Mouse (Mus musculus) small intestine, adult 2 months (tissue): ENCODE measurements at regions not wholly inside any gene's neighbourhood (a gene's known extent, or its start where the extent isn't known, plus 50 kb on each side); places are given as distances from the start of the nearest gene placed in this dataset.
A peak's percentile ranks its signal among the peaks of the same experiment; 100 is the strongest.

Experiments used
- H3K27ac ChIP-seq: fragments of 200-500 bp; 2 replicates; pipeline ENCODE4 v1.5.1; 2012; ENCODE audit warnings: low read depth, low read length, control low read depth, inconsistent platforms; ENCODE audit not compliant: insufficient read depth
- H3K27me3 ChIP-seq: fragments of 200-500 bp; 2 replicates; pipeline ENCODE4 v1.6.1; 2012; ENCODE audit warnings: mild to moderate bottlenecking, moderate library complexity, low read length, inconsistent platforms; ENCODE audit not compliant: control insufficient read depth, insufficient read depth
- H3K36me3 ChIP-seq: fragments of 200-500 bp; 2 replicates; pipeline ENCODE4 v1.6.1; 2012; ENCODE audit warnings: mild to moderate bottlenecking, low read length, control low read depth, inconsistent platforms; ENCODE audit not compliant: control insufficient read depth, insufficient read depth
- H3K4me1 ChIP-seq: fragments of 200-500 bp; 2 replicates; pipeline ENCODE4 v1.6.1; 2012; ENCODE audit warnings: low read length, inconsistent platforms, mixed read lengths; ENCODE audit not compliant: control insufficient read depth, insufficient read depth, insufficient read length
- H3K4me3 ChIP-seq: fragments of 200-500 bp; 2 replicates; pipeline ENCODE4 v1.5.1; 2012; ENCODE audit warnings: low read depth, mild to moderate bottlenecking, control low read depth, inconsistent platforms, low read length, moderate library complexity
- CTCF ChIP-seq: fragments of 200-500 bp; IDR thresholded peaks from 2 replicates; pipeline ENCODE4 v1.5.1; 2012; ENCODE audit warnings: low read depth, mild to moderate bottlenecking, control low read depth, inconsistent platforms, low read length, moderate library complexity, mixed read lengths; ENCODE audit not compliant: insufficient replicate concordance, insufficient read length; ENCODE audit errors: extremely low read depth
- POLR2A ChIP-seq: fragments of 200-500 bp; IDR thresholded peaks from 2 replicates; pipeline ENCODE4 v1.6.1; 2012; ENCODE audit warnings: low read depth, mild to moderate bottlenecking, control low read depth, inconsistent platforms, low read length, moderate library complexity
- WGBS: fragments of 180-500 bp; shearing (Covaris S2); methylation state at CpG from one replicate; pipeline ENCODE4 v1.1.7; 2018; 5-methylcytosine and 5-hydroxymethylcytosine counted together

- Histone ChIP-seq H3K27ac (peak overlapping the region; percentile 0; the same call in 1 of the 2 replicates), H3K4me3 (no peak overlapping the region), H3K27me3 (no peaks in the 10 kb centered on the region), H3K4me1 (peaks cover 32% of the 10 kb centered on the region), H3K36me3 (no peaks in the 10 kb centered on the region)
- 33% methylated on average over 4 of the region's 4 CpGs for WGBS
- no peak for TF ChIP-seq POLR2A
- no peak for TF ChIP-seq CTCF
Observed at GRCm38 (mm10) chr16:29987595-29987994, 76.6 kb upstream of the Hes1 start.

GRCm38 (mm10) chr16:29987999-29988398 lies 76.2 kb upstream of the Hes1 start:
- Histone ChIP-seq H3K36me3 (no peaks in the 10 kb centered on the region), H3K27ac (no peak overlapping the region; the same call in 1 of the 2 replicates), H3K4me1 (peaks cover 32% of the 10 kb centered on the region), H3K27me3 (no peaks in the 10 kb centered on the region), H3K4me3 (no peak overlapping the region)
- no peak for TF ChIP-seq CTCF
- no peak for TF ChIP-seq POLR2A
- 58% methylated on average over 6 of the region's 6 CpGs for WGBS

GRCm38 (mm10) chr16:29989308-29989707 lies 74.9 kb upstream of the Hes1 start:
- 66% methylated on average over 1 of the region's 1 CpGs for WGBS
- no peak overlapping the region for H3K27ac ChIP-seq
- H3K4me3 ChIP-seq = no peak overlapping the region
- no peak for TF ChIP-seq POLR2A
- TF ChIP-seq CTCF = no peak
- H3K27me3 ChIP-seq = no peaks in the 10 kb centered on the region
- no peaks in the 10 kb centered on the region for H3K36me3 ChIP-seq
- peaks cover 32% of the 10 kb centered on the region for H3K4me1 ChIP-seq

- H3K27ac ChIP-seq = peak overlapping the region; percentile 30; the same call in 1 of the 2 replicates
- H3K36me3 ChIP-seq = no peaks in the 10 kb centered on the region
- TF ChIP-seq POLR2A = no peak
- no peak for TF ChIP-seq CTCF
- 40% methylated on average over 3 of the region's 3 CpGs for WGBS
- H3K27me3 ChIP-seq = no peaks in the 10 kb centered on the region
- peaks cover 32% of the 10 kb centered on the region for H3K4me1 ChIP-seq
- no peak overlapping the region for H3K4me3 ChIP-seq
Observed at GRCm38 (mm10) chr16:29990393-29990792, 73.8 kb upstream of the Hes1 start.

DNA sequence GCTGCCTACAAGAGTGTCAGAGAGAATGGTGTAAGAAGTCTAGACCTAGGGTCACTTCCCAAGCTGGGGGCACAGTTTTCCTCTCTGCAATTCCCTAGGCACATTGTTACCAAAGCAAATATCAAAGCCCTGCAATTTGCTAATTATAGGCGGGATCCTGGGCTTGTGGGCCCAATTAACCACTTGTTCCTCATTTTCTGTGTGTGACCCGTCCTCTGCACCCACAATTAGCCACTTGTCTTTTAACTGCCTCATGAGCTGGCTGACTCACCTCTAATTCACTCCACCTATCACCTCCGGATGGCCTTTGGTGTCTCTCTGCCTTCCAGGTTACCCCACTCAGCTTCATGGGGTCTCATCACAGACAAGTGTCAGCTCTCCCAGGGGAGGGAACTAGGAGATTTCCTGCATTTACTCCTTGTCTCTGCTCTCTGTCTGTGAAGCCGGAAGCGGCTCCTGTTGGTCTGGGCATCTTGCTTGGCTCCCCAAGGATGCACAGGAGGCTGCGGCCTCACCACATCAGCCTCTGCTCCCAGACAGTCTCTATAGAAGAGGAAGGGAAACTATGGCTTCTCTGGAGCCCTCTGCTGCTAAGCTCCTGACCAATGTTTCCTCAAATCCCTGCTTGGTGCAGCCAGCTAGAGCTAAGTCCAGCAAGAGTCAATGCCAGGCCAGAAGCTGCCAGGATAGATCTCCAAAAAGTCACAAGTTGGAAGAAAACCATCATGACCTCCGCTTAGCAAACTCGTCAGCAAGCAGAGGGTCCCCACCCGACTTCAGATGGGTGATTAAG lies 73.2 kb upstream of the Hes1 start:
- peak overlapping the region; percentile 30; the same call in 1 of the 2 replicates for H3K27ac ChIP-seq
- H3K27me3 ChIP-seq = no peaks in the 10 kb centered on the region
- WGBS = 73% methylated on average over 9 of the region's 9 CpGs
- TF ChIP-seq CTCF (no peak), POLR2A (no peak)
- no peak overlapping the region for H3K4me3 ChIP-seq
- H3K4me1 ChIP-seq = peaks cover 32% of the 10 kb centered on the region
- no peaks in the 10 kb centered on the region for H3K36me3 ChIP-seq

DNA sequence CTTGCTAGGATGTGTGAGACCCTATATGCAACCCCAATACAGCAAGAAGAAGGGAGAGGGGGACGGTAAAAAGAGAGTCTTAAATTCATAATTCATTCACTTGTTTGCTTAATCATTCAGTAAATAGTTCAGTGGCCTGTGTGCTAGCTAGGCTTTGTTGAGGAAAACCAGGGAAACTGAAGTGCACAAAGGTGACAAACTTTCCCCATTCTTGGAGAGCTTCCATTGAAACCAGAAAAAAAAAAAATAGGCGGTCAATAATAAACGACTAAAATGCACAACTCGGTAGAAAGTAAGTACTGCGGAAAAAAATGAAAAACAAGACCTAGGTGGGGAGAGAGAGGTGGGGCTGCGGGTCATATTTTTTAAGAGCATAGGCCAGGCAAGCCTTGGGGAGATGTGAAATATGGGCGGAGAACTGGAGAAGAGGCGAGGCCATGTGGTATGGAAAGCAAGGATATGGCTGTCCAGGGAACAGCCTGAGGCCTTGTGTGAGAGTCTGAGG lies 72.3 kb upstream of the Hes1 start:
- no peak for TF ChIP-seq CTCF
- TF ChIP-seq POLR2A = no peak
- peaks cover 32% of the 10 kb centered on the region for H3K4me1 ChIP-seq
- WGBS = 74% methylated on average over 8 of the region's 8 CpGs
- no peak overlapping the region for H3K4me3 ChIP-seq
- no peaks in the 10 kb centered on the region for H3K36me3 ChIP-seq
- no peaks in the 10 kb centered on the region for H3K27me3 ChIP-seq
- H3K27ac ChIP-seq = no peak overlapping the region

GRCm38 (mm10) chr16:29993111-29993510 lies 71.1 kb upstream of the Hes1 start:
- H3K4me3 ChIP-seq = no peak overlapping the region
- no peaks in the 10 kb centered on the region for H3K27me3 ChIP-seq
- H3K4me1 ChIP-seq = peaks cover 26% of the 10 kb centered on the region
- no peaks in the 10 kb centered on the region for H3K36me3 ChIP-seq
- 83% methylated on average over 7 of the region's 7 CpGs for WGBS
- no peak for TF ChIP-seq POLR2A
- TF ChIP-seq CTCF = no peak
- no peak overlapping the region for H3K27ac ChIP-seq
